In genomic region chr12:72007656-72008055, GRCm38 (mm10) we compare ENCODE assay signal across 22 mouse cellular contexts.
DNase-seq lines count a peak whose midpoint lies in the region; ATAC-seq and TF ChIP-seq lines count a peak whose summit lies in the region.
"Had no signal": no experiment of that assay in that cellular context is flagged by ENCODE, and none has a peak within 500 bp of the region (broad histone marks: within the 10 kb centered on the region; RNA-seq: fewer than 3 reads in every experiment).

No protein-coding gene starts in this region.

- 72% methylated on average over 3 of the region's 3 CpGs for WGBS in heart, embryonic 10.5 days
- WGBS in heart, embryonic 11.5 days (ENCODE audit: insufficient replicate concordance), result 73% methylated on average over 3 of the region's 3 CpGs

- TF ChIP-seq POLR2A in CH12.LX (IDR thresholded peaks at IDR 0.05; ENCODE audit: low read depth, low read length), result no peak

- in situ Hi-C loops in CH12.LX (cut with MboI; ENCODE audit: low pct_ligation_motif_present, low pct_unique_long_range_greater_than_20kb, low sequenced_read_pairs), result no loop called here

- TF ChIP-seq RAD21 in CH12.LX (IDR thresholded peaks at IDR 0.05; ENCODE audit: low read depth, low read length), result no peak

- no peak for TF ChIP-seq CTCF in CH12.LX (conservative IDR thresholded peaks at IDR 0.05 in 1 of 2, IDR thresholded peaks at IDR 0.05 in 1 of 2; ENCODE audit: low read depth in 2 of 2, low read length in 2 of 2)

- no peaks in the 10 kb centered on the region for H3K36me3 ChIP-seq in heart, embryonic 10.5 days
- no peaks in the 10 kb centered on the region for H3K36me3 ChIP-seq in heart, embryonic 11.5 days (ENCODE audit: control insufficient read depth, insufficient read depth, low read length)
- H3K36me3 ChIP-seq in CH12.LX (replicated peaks in 1 of 2; ENCODE audit: control insufficient read depth in 1 of 2, insufficient read depth in 1 of 2, low read length in 1 of 2), result no peaks in the 10 kb centered on the region
- H3K36me3 ChIP-seq: embryonic facial prominence, embryonic 10.5 days; embryonic facial prominence, embryonic 12.5 days; forebrain, embryonic 15.5 days had no signal

- no peak for TF ChIP-seq EP300 in CH12.LX (IDR thresholded peaks at IDR 0.05; ENCODE audit: low read length)

- H3K4me3 ChIP-seq in heart, embryonic 10.5 days, result no peak overlapping the region
- no peak overlapping the region for H3K4me3 ChIP-seq in heart, embryonic 11.5 days (ENCODE audit: low read depth, low read length)
- no peak overlapping the region for H3K4me3 ChIP-seq in CH12.LX (replicated peaks in 1 of 3; ENCODE audit: low read depth in 2 of 3, low read length in 2 of 3, poor library complexity in 1 of 3)
- H3K4me3 ChIP-seq: embryonic facial prominence, embryonic 10.5 days; embryonic facial prominence, embryonic 12.5 days; forebrain, embryonic 13.5 days; forebrain, embryonic 15.5 days had no signal

- H3K9ac ChIP-seq in heart, embryonic 11.5 days (ENCODE audit: low read depth, low read length), result no peak overlapping the region
- H3K9ac ChIP-seq in CH12.LX (ENCODE audit: insufficient read depth, low read depth), result no peak overlapping the region
- H3K9ac ChIP-seq: embryonic facial prominence, embryonic 12.5 days; forebrain, embryonic 13.5 days; forebrain, embryonic 15.5 days; forebrain, postnatal 0 days had no signal

- no peak overlapping the region for H3K4me2 ChIP-seq in heart, embryonic 11.5 days
- no peak overlapping the region; the same call in 1 of the 2 replicates for H3K4me2 ChIP-seq in CH12.LX (ENCODE audit: insufficient read depth, low read depth, poor library complexity, severe bottlenecking)
- H3K4me2 ChIP-seq: embryonic facial prominence, embryonic 12.5 days; forebrain, embryonic 13.5 days; forebrain, embryonic 15.5 days had no signal

- H3K27me3 ChIP-seq in heart, embryonic 10.5 days (ENCODE audit: insufficient read depth, poor library complexity, severe bottlenecking), result no peaks in the 10 kb centered on the region
- no peaks in the 10 kb centered on the region for H3K27me3 ChIP-seq in heart, embryonic 11.5 days (ENCODE audit: control insufficient read depth, insufficient read depth, low read length)
- no peaks in the 10 kb centered on the region for H3K27me3 ChIP-seq in CH12.LX (replicated peaks)
- H3K27me3 ChIP-seq: embryonic facial prominence, embryonic 12.5 days; forebrain, embryonic 13.5 days; forebrain, embryonic 15.5 days had no signal

- ATAC-seq in heart, embryonic 11.5 days (replicated peaks; ENCODE audit: insufficient number of reproducible peaks, low FRiP score, low TSS enrichment), result no peak
- ATAC-seq: forebrain, embryonic 13.5 days; forebrain, embryonic 15.5 days; forebrain, postnatal 0 days had no signal

- dilution Hi-C loops in CH12.LX (cut with MboI; ENCODE audit: extremely low pct_ligation_motif_present, extremely low pct_unique_long_range_greater_than_20kb, low sequenced_read_pairs), result no loop called here

- H3K4me1 ChIP-seq in heart, embryonic 10.5 days, result peaks cover 29% of the 10 kb centered on the region
- H3K4me1 ChIP-seq in heart, embryonic 11.5 days (ENCODE audit: control insufficient read depth, insufficient read depth, low read length), result peaks cover 11% of the 10 kb centered on the region; the same call in 1 of the 2 replicates
- H3K4me1 ChIP-seq in CH12.LX (ENCODE audit: control insufficient read depth in 1 of 2, insufficient read depth in 2 of 2), result peaks cover 21 to 74% of the 10 kb centered on the region in 2 experiments
- H3K4me1 ChIP-seq: embryonic facial prominence, embryonic 10.5 days; embryonic facial prominence, embryonic 12.5 days; forebrain, embryonic 13.5 days; forebrain, embryonic 15.5 days had no signal

- H3K79me2 ChIP-seq in CH12.LX (replicated peaks; ENCODE audit: control insufficient read depth, extremely low read depth, insufficient read depth, poor library complexity, severe bottlenecking), result no peaks in the 10 kb centered on the region

- 0 out of 2 replicates have a peak overlapping the region, but pooled peaks have one; percentile 36 for H3K27ac ChIP-seq in heart, embryonic 10.5 days
- no peak overlapping the region for H3K27ac ChIP-seq in heart, embryonic 11.5 days (ENCODE audit: low read depth, low read length)
- H3K27ac ChIP-seq in CH12.LX (ENCODE audit: insufficient read depth, low read depth), result no peak overlapping the region
- H3K27ac ChIP-seq: embryonic facial prominence, embryonic 10.5 days; embryonic facial prominence, embryonic 12.5 days; forebrain, embryonic 13.5 days; forebrain, embryonic 15.5 days had no signal

- DNase-seq in heart, embryonic 10.5 days (ENCODE audit: low spot score), result no peak
- no peak for DNase-seq in CH12.LX (ENCODE audit: extremely low read depth)
- peak; percentile 61 for DNase-seq in ES-CJ7 (ENCODE audit: low read depth, low spot score)
- DNase-seq in R1 (ENCODE audit: low read depth, low spot score), result peak; percentile 79
- no peak for DNase-seq in thymus, postnatal 4 days
- DNase-seq in frontal cortex, adult 2 months (ENCODE audit: extremely low spot score in 1 of 2, low spot score in 1 of 2), result no peak
- DNase-seq in left cerebral cortex, adult 8-10 months (ENCODE audit: low spot score in 2 of 2), result no peak
- DNase-seq: adrenal gland, adult 2 months; adrenal gland, postnatal 10 days; adrenal gland, postnatal 25 days; cerebellum, adult 11 months; cerebellum, adult 18-20 months; cerebellum, adult 8-10 months; cerebellum, adult 9-11 months; cerebellum, postnatal 14 days; cerebellum, postnatal 36 days; forebrain, postnatal 0 days had no signal

- no peaks in the 10 kb centered on the region for H3K9me3 ChIP-seq in heart, embryonic 10.5 days
- H3K9me3 ChIP-seq in heart, embryonic 11.5 days (replicated peaks; ENCODE audit: control insufficient read depth, low read length), result no peaks in the 10 kb centered on the region
- no peaks in the 10 kb centered on the region for H3K9me3 ChIP-seq in CH12.LX (replicated peaks; ENCODE audit: low read length)
- H3K9me3 ChIP-seq: embryonic facial prominence, embryonic 10.5 days; embryonic facial prominence, embryonic 12.5 days; forebrain, embryonic 13.5 days; forebrain, embryonic 15.5 days had no signal

TF ChIP-seq in CH12.LX, 34 proteins besides CTCF, POLR2A, EP300 and RAD21:
- TF ChIP-seq TCF12 (IDR thresholded peaks at IDR 0.05; ENCODE audit: low read depth, low read length) (no peak), USF1 (IDR thresholded peaks at IDR 0.05; ENCODE audit: low read depth, low read length) (peak; percentile 48; the same call in 1 of the 2 replicates), IRF4 (IDR thresholded peaks at IDR 0.05; ENCODE audit: low read depth, low read length) (0 out of 2 replicates have a peak, but pooled peaks have one; percentile 18), NELFE (IDR thresholded peaks at IDR 0.05; ENCODE audit: low read depth, low read length) (no peak), USF2 (conservative IDR thresholded peaks at IDR 0.05; ENCODE audit: low read depth, low read length) (0 out of 2 replicates have a peak, but pooled peaks have one; percentile 27)

Comparison
In these comparisons a context has a peak if more than half of its experiments do, and no peak if none do; other contexts are left out.
1. DNase-seq: peak in ES-CJ7 (single experiment) and R1 (single experiment); none in heart, embryonic 10.5 days (single experiment), CH12.LX (single experiment), thymus, postnatal 4 days (single experiment), frontal cortex, adult 2 months (0 of 2) and left cerebral cortex, adult 8-10 months (0 of 2).